Mouse (Mus musculus) liver, embryonic 14.5 days (tissue): ENCODE results near the gene Prkcb.

Experiments
- CTCF ChIP-seq: IDR thresholded peaks from 2 replicates; pipeline ENCODE4 v1.5.1; 2016; ENCODE audit warnings: antibody characterized with exemption, low read depth, control low read depth
- EP300 ChIP-seq: IDR thresholded peaks from 2 replicates; pipeline ENCODE4 v1.6.1; 2016; ENCODE audit warnings: antibody characterized with exemption, low read depth

DNA sequence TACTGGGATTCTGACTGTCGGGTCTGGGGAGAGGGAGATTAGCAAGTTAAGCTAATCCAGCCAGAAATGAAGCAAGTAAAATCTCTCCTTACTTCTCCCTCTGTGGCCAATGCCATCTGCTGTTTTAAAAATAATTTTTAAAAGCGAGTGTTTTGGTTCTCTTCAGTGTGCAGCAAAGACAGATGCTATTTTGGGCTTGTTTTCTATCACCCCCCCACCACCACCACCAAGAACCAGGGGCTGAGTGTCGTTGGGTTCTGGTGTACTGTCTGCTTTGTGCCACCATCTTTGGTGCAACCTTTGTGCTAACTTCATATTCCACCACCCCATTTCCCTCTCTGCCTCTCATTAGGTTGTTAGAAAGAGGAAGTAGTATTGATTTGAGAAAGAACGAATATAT, 289.0 kb downstream of the Prkcb start:
- no peak for TF ChIP-seq CTCF
- TF ChIP-seq EP300 = no peak
